Mouse (Mus musculus) forebrain, postnatal 0 days (tissue): ENCODE results near the gene Olfr1423. TPM values are rescaled to one million over a fixed set of nuclear protein-coding genes. Genes with fewer than 3 reads are reported as not detected.

Experiments used
- polyA plus RNA-seq: library from polyadenylated mRNA; unstranded; fragments of >200 nt; fragmentation: Nextera tagmentation; extraction: Ambion mirVana; gene quantifications from 2 replicates; pipeline ENCODE4 v1.2.1, GENCODE M21; 2015
- total RNA-seq: library from RNA; depleted of rRNA; stranded (reverse); fragments of >200 nt; gene quantifications from 2 replicates; pipeline ENCODE4 v1.2.3, GENCODE M21; 2014; rRNA removed

The Olfr1423 gene
- total and polyA plus RNA-seq, 2 experiments from 2014 or later, result not detected

Other genes with a start within 250 kb of the Olfr1423 start
- gene Stx3, start 221.9 kb downstream of the Olfr1423 start, total RNA-seq, result 26.6 and 31.3 TPM in 2 replicates
- 20.8 and 27.2 TPM in 2 replicates for gene Stx3, start 221.9 kb downstream of the Olfr1423 start, polyA plus RNA-seq
- not detected in 2 replicates for gene Olfr1417, start 202.1 kb downstream of the Olfr1423 start, total RNA-seq
- 0.10 TPM in 1 of 2 replicates, not detected in the other for gene Olfr1417, start 202.1 kb downstream of the Olfr1423 start, polyA plus RNA-seq
- not detected in 2 replicates for gene Olfr1418, start 180.3 kb downstream of the Olfr1423 start, total RNA-seq
- not detected in 2 replicates for gene Olfr1418, start 180.3 kb downstream of the Olfr1423 start, polyA plus RNA-seq
- gene Olfr1419, start 166.2 kb downstream of the Olfr1423 start, total RNA-seq, result not detected in 2 replicates
- gene Olfr1419, start 166.2 kb downstream of the Olfr1423 start, polyA plus RNA-seq, result not detected in 2 replicates
- gene Olfr1420, start 154.8 kb downstream of the Olfr1423 start, total RNA-seq, result not detected in 2 replicates
- gene Olfr1420, start 154.8 kb downstream of the Olfr1423 start, polyA plus RNA-seq, result not detected in 2 replicates
- gene Patl1, start 128.9 kb downstream of the Olfr1423 start, total RNA-seq, result 7.2 and 12.1 TPM in 2 replicates
- 7.7 and 11.8 TPM in 2 replicates for gene Patl1, start 128.9 kb downstream of the Olfr1423 start, polyA plus RNA-seq
- gene Osbp, start 75.4 kb downstream of the Olfr1423 start, total RNA-seq, result 27.3 and 30.3 TPM in 2 replicates
- 2.3 and 3.1 TPM in 2 replicates for gene Osbp, start 75.4 kb downstream of the Olfr1423 start, polyA plus RNA-seq
- not detected in 2 replicates for gene Olfr1424, start 21.4 kb upstream of the Olfr1423 start, total RNA-seq
- not detected in 2 replicates for gene Olfr1424, start 21.4 kb upstream of the Olfr1423 start, polyA plus RNA-seq
- gene Olfr1425, start 36.4 kb upstream of the Olfr1423 start, total RNA-seq, result not detected in 2 replicates
- not detected in 2 replicates for gene Olfr1425, start 36.4 kb upstream of the Olfr1423 start, polyA plus RNA-seq
- not detected in 2 replicates for gene Olfr1426, start 50.7 kb upstream of the Olfr1423 start, total RNA-seq
- not detected in 2 replicates for gene Olfr1426, start 50.7 kb upstream of the Olfr1423 start, polyA plus RNA-seq
- gene Olfr1427, start 62.0 kb upstream of the Olfr1423 start, total RNA-seq, result not detected in 2 replicates
- gene Olfr1427, start 62.0 kb upstream of the Olfr1423 start, polyA plus RNA-seq, result not detected in 2 replicates
- gene Olfr1428, start 74.6 kb upstream of the Olfr1423 start, total RNA-seq, result not detected in 2 replicates
- not detected in 2 replicates for gene Olfr1428, start 74.6 kb upstream of the Olfr1423 start, polyA plus RNA-seq
- not detected in 2 replicates for gene Olfr76, start 81.9 kb upstream of the Olfr1423 start, total RNA-seq
- gene Olfr76, start 81.9 kb upstream of the Olfr1423 start, polyA plus RNA-seq, result not detected in 2 replicates
- gene Olfr1555-ps1, start 128.8 kb upstream of the Olfr1423 start, total RNA-seq, result not detected in 2 replicates
- gene Olfr1555-ps1, start 128.8 kb upstream of the Olfr1423 start, polyA plus RNA-seq, result not detected in 2 replicates
- not detected in 2 replicates for gene Olfr1431, start 159.3 kb upstream of the Olfr1423 start, total RNA-seq
- gene Olfr1431, start 159.3 kb upstream of the Olfr1423 start, polyA plus RNA-seq, result not detected in 2 replicates
- gene Olfr1432, start 191.3 kb upstream of the Olfr1423 start, total RNA-seq, result not detected in 2 replicates
- not detected in 2 replicates for gene Olfr1432, start 191.3 kb upstream of the Olfr1423 start, polyA plus RNA-seq
- not detected in 2 replicates for gene Olfr262, start 200.3 kb upstream of the Olfr1423 start, total RNA-seq
- gene Olfr262, start 200.3 kb upstream of the Olfr1423 start, polyA plus RNA-seq, result not detected in 2 replicates
- not detected in 2 replicates for gene Olfr235, start 219.7 kb upstream of the Olfr1423 start, total RNA-seq
- not detected in 2 replicates for gene Olfr235, start 219.7 kb upstream of the Olfr1423 start, polyA plus RNA-seq
- gene Olfr1434, start 238.5 kb upstream of the Olfr1423 start, total RNA-seq, result not detected in 2 replicates
- not detected in 2 replicates for gene Olfr1434, start 238.5 kb upstream of the Olfr1423 start, polyA plus RNA-seq